Mouse (Mus musculus): ENCODE measurements around the gene Cdc14b.
A peak's percentile ranks its signal among the peaks of the same experiment; 100 is the strongest.

Gene Cdc14b

DNA sequence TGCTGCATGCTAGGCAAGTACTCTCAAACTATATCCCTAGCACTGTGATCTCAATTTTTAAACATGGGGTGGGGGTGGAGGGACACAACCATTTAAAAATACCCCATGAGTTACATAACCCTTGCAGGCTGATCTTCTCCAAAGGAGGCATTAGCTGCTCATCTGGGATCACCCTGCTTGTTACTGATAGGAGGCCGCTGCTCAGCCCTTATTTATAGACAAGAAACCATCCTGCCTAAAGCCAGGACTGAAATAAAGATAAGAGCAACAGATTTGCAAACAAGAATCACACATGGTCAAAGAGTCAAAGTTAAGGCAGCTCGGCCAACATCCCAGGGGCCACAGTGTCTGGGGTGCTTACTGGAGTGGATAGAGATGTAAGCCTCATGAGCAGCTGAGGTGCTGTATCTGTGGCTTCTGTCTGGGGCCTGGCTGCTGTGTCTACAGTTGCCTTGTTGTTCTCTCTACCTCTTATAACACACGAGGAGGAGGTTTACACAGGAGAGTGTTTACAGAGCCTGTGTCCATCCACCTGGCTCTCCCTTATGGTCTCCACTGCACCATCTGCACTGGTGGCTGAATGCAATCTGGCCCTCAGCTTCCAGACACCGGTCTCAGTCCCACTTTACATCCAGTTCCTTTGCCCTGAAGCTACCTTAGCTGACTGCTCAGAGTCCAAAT, 38.0 kb downstream of the Cdc14b start:
- DNase-seq (ENCODE audit: low spot score in 2 of 2), result no peak

DNA sequence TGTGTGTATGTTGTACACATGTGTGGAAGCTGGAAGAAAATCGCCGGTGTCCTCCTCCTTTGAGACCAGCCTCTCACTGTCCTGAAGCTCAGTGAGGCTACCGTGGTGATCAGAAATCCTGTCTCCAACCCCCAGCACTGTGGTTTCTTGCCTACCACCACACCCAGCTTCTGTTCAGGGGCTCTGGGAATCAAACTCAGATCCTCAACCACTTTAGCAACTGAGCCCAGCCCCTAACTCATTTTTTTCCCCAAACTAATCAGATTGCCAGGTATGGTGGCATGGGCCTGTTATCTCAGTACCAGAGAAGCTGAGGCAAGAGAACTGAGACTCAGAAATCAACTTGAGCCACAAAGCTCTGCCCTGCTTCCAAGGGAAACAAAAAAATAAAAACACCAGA, 39.3 kb downstream of the Cdc14b start:
- DNase-seq (ENCODE audit: low spot score in 2 of 2), result no peak

DNA sequence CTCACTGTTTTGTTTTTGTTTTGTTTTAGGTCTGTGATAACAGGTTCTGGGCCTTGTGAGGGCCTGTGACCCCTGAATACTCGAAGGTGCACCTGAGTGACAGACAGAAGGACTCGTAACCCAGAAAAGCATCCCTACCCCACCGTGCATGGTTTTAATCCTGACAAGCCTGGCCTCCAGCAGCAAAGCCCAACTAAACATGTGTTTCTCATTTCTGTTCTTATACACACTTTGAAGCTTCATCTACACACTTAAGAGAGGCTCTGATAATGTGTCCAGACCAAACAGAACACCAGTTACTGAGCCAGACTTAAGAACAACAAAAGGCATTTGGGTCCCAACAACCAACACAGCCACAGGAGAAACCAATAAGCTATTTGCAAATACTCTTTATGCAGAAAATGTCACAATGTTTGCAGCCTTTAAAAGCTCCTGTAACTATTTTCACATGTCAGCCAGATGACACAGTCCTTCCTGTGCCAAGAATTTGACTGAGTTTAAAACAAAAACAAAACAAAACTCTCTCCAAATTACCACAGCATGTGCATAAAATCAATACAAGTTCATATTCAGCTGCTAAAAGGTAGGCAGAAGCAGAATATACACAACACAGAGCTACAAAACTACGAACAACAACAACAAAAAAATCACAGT, 39.9 kb downstream of the Cdc14b start:
- no peak for DNase-seq (ENCODE audit: low spot score in 2 of 2)

DNA sequence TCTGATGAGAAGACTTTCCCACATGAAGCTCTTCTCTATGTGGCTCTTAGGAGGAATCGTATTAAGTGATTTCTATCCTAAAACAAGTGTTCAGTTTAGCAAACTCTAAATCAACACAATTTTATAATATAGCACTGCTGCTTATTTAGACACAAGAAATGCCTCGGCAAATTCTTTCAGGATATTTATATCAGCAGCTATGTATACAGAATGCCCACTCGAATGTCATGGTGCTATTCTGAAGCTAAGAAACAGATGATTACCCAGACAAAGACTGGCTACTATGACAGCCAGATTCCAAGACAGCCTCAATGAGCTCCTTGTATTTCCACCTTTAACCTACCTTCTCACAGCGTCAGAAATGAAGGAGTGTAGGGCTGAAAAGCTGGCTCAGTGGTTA, 42.0 kb downstream of the Cdc14b start:
- DNase-seq (ENCODE audit: low spot score in 2 of 2), result no peak

DNA sequence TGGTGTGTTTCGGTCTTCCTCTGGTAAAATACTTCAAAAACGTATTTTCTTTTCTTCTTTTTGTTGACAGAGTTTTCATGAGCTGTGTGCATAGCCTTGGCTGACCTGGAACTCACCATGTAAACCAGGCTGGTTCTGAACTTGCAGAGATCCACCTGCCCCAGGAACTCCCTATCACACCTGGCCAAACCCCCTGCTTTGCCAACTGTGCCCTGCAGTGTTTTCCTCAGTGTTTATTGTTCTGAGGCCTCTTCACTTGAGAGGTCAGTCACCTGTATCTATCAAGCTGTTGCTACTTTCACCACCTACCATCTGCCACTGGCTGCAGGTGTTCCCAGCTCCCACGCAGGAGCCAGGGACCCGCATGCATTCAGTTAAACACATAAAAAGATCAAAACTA, 48.4 kb downstream of the Cdc14b start:
- DNase-seq (ENCODE audit: low spot score in 2 of 2), result no peak

- no peak for DNase-seq (ENCODE audit: low spot score in 2 of 2)
Observed at GRCm38 (mm10) chr13:64225738-64226137, 49.4 kb downstream of the Cdc14b start.

DNA sequence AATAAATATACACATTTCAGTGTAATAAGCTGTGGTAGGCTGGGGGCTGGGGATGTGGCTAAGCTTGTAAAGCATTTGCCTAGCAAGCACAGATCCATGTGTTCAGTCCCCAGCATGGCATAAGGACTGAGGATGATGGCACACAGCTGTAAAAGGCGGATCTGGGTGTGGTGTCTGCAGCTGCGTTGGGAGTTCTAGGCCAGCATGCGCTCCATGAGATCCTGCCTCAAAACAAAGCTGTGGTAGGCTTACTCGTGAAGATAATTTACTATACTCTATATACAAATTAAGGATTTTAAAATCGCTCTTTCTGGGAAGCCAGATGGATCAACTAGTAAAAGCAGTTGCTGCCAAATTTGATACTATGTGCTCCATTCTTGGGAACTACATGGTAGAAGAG, 60.2 kb downstream of the Cdc14b start:
- DNase-seq (ENCODE audit: low spot score in 2 of 2), result no peak

DNA sequence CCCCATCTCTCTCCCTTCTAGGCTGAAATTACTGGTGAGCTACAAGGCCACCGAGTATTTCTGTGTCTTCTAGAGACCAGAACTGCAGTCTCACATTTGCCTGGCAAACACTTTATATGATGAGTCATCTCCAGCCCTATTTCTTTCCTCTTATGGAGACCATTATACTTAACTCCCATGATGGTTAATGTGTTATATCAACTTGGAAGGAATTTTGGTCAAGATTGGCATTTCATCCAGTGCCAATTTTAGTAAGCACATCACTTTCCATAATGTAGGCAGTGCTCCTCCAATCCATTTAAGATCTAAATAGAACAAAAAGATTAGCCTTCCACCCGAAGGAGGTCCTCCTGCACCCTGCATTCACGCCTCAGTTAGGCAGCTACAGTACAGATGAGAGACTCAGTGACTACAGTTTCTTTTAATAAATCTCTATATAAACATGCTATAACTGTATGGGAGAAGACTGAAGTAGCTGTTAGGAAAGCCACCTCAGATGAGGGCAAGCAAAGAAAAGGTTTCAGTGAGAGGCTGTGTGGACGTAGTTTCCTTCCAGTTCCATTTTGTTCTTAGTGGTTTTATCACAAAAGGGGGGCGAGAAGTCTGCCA, 63.0 kb downstream of the Cdc14b start:
- no peak for DNase-seq (ENCODE audit: low spot score in 2 of 2)

GRCm38 (mm10) chr13:64208146-64208545, 66.9 kb downstream of the Cdc14b start:
- DNase-seq (ENCODE audit: low spot score in 2 of 2), result no peak

GRCm38 (mm10) chr13:64205186-64205585, 69.9 kb downstream of the Cdc14b start:
- no peak for DNase-seq (ENCODE audit: low spot score in 2 of 2)

DNA sequence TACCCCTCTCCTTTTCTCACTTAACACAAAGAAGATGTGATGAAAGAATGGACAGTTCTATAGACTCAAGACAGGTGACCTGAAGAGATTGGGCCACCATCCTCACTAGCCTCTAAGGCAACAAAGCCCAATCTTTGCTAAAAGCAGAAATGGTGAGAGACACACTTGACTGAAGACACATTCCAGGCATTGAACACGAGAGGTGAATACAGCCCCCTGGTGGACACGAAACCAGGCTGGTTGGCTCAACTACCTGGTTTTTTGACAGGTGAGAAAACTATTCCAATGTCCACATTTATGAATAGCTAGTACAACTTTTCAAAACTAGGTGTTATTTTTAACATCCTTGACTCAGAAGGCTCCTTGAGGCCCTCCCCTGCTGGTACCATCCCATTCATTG, 70.4 kb downstream of the Cdc14b start:
- DNase-seq (ENCODE audit: low spot score in 2 of 2), result no peak

GRCm38 (mm10) chr13:64200911-64201310, 74.2 kb downstream of the Cdc14b start:
- no peak for DNase-seq (ENCODE audit: low spot score in 2 of 2)

DNA sequence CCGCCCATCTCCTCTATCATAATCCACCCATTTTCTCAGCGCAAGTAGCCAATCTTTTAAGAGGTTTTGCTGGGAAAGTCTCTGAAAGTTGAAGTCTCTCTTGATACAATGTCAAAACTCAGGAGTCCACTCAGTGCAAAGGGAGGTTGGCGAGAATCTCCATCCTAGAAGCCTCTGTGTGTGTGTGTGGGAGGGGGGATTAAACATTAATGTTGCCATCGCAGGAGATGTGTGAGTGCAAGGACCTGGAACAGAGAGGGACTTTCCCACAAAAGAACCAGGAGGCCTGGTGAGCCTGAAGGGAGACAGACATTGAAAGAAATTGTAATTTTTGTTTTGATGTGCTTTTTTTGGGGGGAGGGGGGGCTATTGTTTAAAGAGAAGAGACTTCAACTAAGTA, 76.8 kb downstream of the Cdc14b start:
- DNase-seq (ENCODE audit: low spot score in 2 of 2), result no peak

- no peak for DNase-seq (ENCODE audit: low spot score in 2 of 2)
Observed at GRCm38 (mm10) chr13:64197899-64198298, 77.2 kb downstream of the Cdc14b start.

DNA sequence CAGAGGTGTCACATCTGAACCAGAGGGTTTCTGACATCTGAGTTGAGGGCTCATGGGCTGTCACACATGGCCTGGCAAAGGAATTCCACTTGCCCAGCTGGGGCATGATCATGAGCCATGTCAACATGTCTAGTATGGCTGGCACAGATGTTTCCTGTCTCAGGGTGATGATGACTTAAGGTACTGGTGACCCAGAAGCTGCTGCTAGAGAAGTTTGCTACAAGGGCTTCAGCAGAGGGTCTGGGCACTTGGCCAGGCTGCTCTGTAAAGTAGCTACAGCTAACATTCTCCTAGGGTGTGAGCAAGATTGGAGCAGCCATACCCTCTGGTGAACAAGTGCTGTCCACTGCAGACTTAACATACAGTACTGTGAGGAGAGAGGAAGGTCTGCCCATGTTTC, 88.0 kb downstream of the Cdc14b start:
- DNase-seq (ENCODE audit: low spot score in 2 of 2), result no peak

DNA sequence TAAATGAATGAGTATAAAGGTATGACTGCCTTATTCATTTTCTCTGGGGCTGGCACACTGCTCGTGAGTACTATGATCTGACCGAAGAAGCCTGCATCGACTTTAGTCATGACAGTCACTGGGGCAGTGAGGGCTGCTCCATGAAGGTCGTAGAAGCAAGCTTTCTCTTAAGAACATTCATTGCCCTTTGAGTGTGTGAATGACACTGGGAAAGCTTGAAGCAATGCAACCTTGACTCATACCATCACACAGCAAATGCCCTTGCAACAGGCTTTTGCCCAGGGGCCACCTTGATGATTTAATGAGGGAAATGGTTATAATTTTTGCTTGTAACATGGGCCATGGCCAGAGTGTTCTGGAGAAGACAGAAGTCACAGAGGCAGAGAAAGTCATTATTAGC, 88.6 kb downstream of the Cdc14b start:
- DNase-seq (ENCODE audit: low spot score in 2 of 2), result no peak

DNA sequence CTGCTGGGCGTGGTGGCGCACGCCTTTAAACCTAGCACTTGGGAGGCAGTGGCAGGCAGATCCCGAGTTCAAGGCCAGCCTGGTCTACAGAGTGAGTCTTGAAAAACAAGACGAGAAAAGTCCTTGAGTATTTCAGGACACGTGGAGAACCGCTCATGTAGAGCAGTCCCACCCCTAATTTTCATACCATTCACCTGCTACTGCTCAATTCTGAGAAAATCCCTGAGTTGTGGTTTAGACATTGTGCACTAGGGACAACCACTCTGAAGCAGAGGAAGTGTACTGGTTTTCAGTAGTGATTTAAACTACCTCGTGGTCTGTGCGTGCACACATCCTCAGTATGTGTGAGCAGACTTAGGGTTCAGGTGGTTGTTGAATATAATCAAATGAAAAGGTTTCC, 89.5 kb downstream of the Cdc14b start:
- DNase-seq (ENCODE audit: low spot score in 2 of 2), result no peak

DNA sequence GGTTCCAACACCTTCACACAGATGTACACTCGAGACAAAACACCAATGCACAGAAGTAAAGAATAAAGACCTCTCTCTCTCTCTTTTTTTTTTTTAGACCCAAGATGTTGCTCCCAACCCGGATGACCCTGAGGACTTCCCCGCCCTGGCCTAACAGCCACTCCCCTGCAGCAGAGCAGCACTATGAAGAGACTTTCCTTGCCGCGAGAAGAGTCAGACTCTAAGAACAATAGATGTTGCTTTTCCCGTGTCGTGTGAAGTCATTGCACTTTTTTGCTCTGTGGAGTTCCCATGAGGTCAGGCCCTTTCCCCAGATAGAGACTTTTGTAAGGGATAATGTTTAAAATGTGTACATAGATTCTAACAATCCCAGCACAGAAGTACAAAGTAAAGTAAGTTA, 89.9 kb downstream of the Cdc14b start:
- no peak for DNase-seq (ENCODE audit: low spot score in 2 of 2)

DNA sequence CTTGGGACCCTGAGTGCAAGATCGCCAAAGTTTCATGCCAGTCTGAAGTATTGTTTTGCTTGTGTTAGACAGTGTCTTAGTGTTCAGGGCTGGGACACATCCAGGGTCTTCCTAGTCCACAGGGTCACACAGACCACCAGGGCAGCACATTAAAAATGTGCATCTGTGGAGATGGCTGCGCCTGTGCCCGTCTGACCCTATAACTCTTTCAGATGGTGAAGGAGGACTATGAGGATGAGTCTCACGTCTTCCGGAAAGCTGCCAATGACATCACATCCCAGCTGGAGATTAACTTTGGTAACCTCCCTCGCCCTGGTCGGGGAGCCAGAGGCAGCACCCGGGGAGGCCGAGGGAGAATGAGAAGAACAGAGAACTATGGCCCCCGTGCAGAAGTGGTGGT, 90.7 kb downstream of the Cdc14b start:
- DNase-seq (ENCODE audit: low spot score in 2 of 2), result no peak

DNA sequence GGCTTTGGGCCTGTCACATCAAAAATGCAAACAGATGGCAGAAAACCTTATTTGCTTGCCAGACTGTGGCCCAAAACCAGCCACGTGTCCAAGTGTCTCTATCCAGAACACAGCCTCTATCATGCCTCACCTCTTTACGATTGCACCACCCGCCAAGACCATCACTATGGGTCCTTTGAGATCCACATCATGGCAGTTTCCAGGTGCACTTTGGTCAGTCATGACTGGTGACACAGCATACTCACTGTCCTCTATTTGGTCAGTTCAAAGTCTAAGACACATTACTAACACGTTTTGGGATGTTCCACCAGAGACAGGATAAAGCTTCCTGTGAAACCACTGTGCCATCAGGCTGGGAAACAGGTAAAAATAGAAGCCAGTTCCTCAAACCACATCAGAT, 91.5 kb downstream of the Cdc14b start:
- DNase-seq (ENCODE audit: low spot score in 2 of 2), result no peak

DNA sequence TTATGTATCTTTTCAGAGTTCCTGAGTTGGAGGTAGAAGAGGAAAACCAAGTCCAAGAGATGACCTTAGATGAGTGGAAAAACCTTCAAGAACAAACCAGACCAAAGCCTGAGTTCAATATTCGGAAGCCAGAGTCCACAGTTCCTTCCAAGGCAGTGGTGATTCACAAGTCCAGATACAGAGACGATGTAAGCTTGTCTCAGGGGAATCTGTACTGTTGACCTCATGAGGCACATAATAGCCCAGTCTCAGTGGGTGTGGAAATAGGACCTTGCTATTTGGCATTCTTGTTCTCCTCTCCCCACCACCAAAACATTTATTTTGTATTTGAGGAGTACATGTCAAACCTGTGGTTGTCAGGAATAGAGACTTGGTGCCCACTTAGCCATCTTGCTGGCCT, 93.0 kb downstream of the Cdc14b start:
- DNase-seq (ENCODE audit: low spot score in 2 of 2), result no peak

DNA sequence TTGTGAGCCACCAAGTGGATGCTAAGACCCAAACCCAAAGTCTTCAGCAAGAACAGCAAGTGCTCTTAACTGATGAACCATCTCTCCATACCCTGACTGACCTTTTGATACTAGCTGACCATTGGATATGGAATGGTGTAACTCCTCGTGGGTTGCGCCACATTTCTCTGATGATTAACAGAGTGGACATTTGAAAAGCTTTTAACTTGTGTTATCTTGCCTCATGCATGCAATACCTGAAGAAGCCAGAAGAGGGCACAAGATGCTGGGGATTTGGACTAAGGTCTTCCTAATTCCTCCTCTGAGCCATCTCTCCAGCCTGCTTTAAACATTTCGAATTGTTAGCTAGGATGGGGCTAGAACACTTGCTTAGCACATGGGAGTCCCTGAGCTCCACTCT, 94.2 kb downstream of the Cdc14b start:
- peak in 1 of 2 experiments; percentile 53 for DNase-seq (ENCODE audit: low spot score in 2 of 2)

GRCm38 (mm10) chr13:64180300-64180699, 94.8 kb downstream of the Cdc14b start:
- no peak for DNase-seq (ENCODE audit: low spot score in 2 of 2)

All from frontal cortex, postnatal 14 days (tissue).